Mouse (Mus musculus) brain, embryonic 14.5 days (tissue): ENCODE measurements around the gene Angptl6.

ENCODE experiments used
- CTCF ChIP-seq: fragments of 200-500 bp; IDR thresholded peaks from 2 replicates; pipeline ENCODE4 v1.5.1; 2012; ENCODE audit warnings: inconsistent platforms, mild to moderate bottlenecking, moderate library complexity, borderline replicate concordance; ENCODE audit not compliant: insufficient read depth, insufficient read length; ENCODE audit errors: extremely low read depth
- POLR2A ChIP-seq: fragments of 200-500 bp; IDR thresholded peaks from 2 replicates; pipeline ENCODE4 v1.6.1; 2012; ENCODE audit warnings: mild to moderate bottlenecking, inconsistent platforms, borderline replicate concordance; ENCODE audit not compliant: poor library complexity, insufficient read depth, insufficient read length, severe bottlenecking; ENCODE audit errors: extremely low read depth

DNA sequence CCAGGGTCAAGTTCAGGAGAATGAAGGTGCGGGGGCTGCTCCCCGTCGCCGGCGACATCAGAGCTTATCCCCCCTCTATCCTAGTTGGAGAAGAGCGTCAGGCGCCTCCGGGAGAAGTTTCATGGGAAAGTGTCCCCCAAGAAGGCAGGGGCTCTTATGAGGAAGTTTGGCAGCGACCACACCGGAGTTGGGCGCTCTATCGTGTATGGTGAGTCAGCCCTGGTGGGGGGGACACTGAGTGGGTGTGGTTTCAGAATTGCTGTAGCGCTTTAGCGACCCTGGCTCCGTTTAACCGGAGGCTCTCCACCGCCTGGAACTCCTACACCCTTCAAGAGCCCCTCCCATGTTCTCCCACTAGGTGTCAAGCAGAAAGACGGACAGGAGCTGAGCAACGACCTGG is 10.3 kb downstream of the Angptl6 start:
- no peak for TF ChIP-seq CTCF
- no peak for TF ChIP-seq POLR2A
